Comparison of ENCODE assay signal across 8 mouse cellular contexts in the genomic region with DNA sequence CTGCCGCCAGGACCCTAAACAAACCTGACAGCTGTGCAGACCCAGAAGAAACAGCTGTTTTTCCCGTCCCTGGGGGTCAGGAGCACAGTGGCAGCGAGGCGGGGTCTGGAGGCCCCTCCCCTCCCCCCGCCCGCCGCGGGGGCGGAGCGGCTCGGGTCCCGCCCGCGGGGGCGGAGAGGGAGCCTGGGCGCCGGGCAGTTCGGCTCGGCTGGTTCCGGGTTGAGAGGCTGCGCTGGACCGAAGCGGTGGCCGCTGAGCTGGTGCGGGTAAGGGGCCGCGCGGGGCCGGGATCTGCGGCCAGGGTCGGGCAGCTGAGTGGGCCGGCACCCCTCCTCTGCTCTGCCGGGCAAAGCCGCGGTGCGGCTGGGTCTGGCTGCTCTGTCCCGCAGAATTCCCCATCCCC. TPM values are rescaled to one million over a fixed set of nuclear protein-coding genes. Genes with fewer than 3 reads are reported as not detected.
DNase-seq lines count a peak whose midpoint lies in the region; ATAC-seq and TF ChIP-seq lines count a peak whose summit lies in the region.

A gene (plus strand): TSS at position 202 of the 403 bp plus-strand sequence.

- peak; percentile 79 for TF ChIP-seq POLR2A in brain, embryonic 14.5 days (IDR thresholded peaks at IDR 0.05; ENCODE audit: borderline replicate concordance, extremely low read depth, insufficient read depth, insufficient read length, poor library complexity, severe bottlenecking)

- peak within 1 kb of the TSS; percentile 98 for H3K4me2 ChIP-seq in forebrain, embryonic 12.5 days
- peak within 1 kb of the TSS; percentile 89 for H3K4me2 ChIP-seq in heart, embryonic 16.5 days (ENCODE audit: low read depth, low read length)
- peak within 1 kb of the TSS; percentile 83 for H3K4me2 ChIP-seq in neural tube, embryonic 14.5 days (ENCODE audit: low read depth, low read length)

- WGBS in forebrain, embryonic 12.5 days = 0% methylated on average over 34 of the region's 37 CpGs
- under 1% methylated on average over 37 of the region's 37 CpGs for WGBS in heart, embryonic 16.5 days
- under 1% methylated on average over 32 of the region's 37 CpGs for WGBS in neural tube, embryonic 14.5 days

- DNase-seq in brain, embryonic 14.5 days (ENCODE audit: low read depth) = peak; percentile 77
- peak; percentile 84 to 92 for DNase-seq in kidney, postnatal 25 days
- peak; percentile 78 to 84 for DNase-seq in lung, adult 18-20 months
- DNase-seq in testis, postnatal 14 days (ENCODE audit: low spot score) = peak; percentile 69

- peaks cover 5% of the 10 kb centered on the region; the same call in 1 of the 2 replicates for H3K9me3 ChIP-seq in forebrain, embryonic 12.5 days
- H3K9me3 ChIP-seq in heart, embryonic 16.5 days (replicated peaks; ENCODE audit: control insufficient read depth, low read length) = 0 out of 2 replicates have a peak, but pooled peaks cover 7% of the 10 kb centered on the region
- no peaks in the 10 kb centered on the region for H3K9me3 ChIP-seq in neural tube, embryonic 14.5 days (ENCODE audit: control insufficient read depth, low read length)

- no peak for TF ChIP-seq CTCF in brain, embryonic 14.5 days (IDR thresholded peaks at IDR 0.05; ENCODE audit: borderline replicate concordance, extremely low read depth, insufficient read depth, insufficient read length)

- peak within 1 kb of the TSS; percentile 57 for H3K27ac ChIP-seq in forebrain, embryonic 12.5 days
- H3K27ac ChIP-seq in heart, embryonic 16.5 days (ENCODE audit: low read length) = no peak within 1 kb of the TSS
- peak within 1 kb of the TSS; percentile 82 for H3K27ac ChIP-seq in neural tube, embryonic 14.5 days (ENCODE audit: low read depth, low read length)

- peaks cover 19% of the 10 kb centered on the region for H3K27me3 ChIP-seq in forebrain, embryonic 12.5 days
- peaks cover 15% of the 10 kb centered on the region for H3K27me3 ChIP-seq in heart, embryonic 16.5 days (ENCODE audit: control insufficient read depth, insufficient read depth, low read length)
- no peaks in the 10 kb centered on the region for H3K27me3 ChIP-seq in neural tube, embryonic 14.5 days (ENCODE audit: control insufficient read depth, insufficient read depth, low read length)

- H3K4me1 ChIP-seq in forebrain, embryonic 12.5 days = peaks cover 50% of the 10 kb centered on the region
- H3K4me1 ChIP-seq in heart, embryonic 16.5 days (ENCODE audit: control insufficient read depth, insufficient read depth, low read length) = peaks cover 6% of the 10 kb centered on the region; the same call in 1 of the 2 replicates
- peaks cover 35% of the 10 kb centered on the region for H3K4me1 ChIP-seq in neural tube, embryonic 14.5 days (ENCODE audit: control insufficient read depth, insufficient read depth, low read length)

- peak; percentile 68 for ATAC-seq in CD4-positive, CD25-positive, alpha-beta regulatory T cell, adult 4 months
- peak; percentile 78 for ATAC-seq in forebrain, embryonic 12.5 days (ENCODE audit: low FRiP score)
- peak; percentile 83 for ATAC-seq in heart, embryonic 16.5 days (replicated peaks; ENCODE audit: extremely low read depth, insufficient read depth, low FRiP score)
- peak; percentile 68 for ATAC-seq in neural tube, embryonic 14.5 days (ENCODE audit: low read depth)

- peak within 1 kb of the TSS; percentile 74 for H3K9ac ChIP-seq in forebrain, embryonic 12.5 days
- peak within 1 kb of the TSS; percentile 70 for H3K9ac ChIP-seq in heart, embryonic 16.5 days (ENCODE audit: low read length)
- peak within 1 kb of the TSS; percentile 83 for H3K9ac ChIP-seq in neural tube, embryonic 14.5 days (replicated peaks; ENCODE audit: low read depth, low read length)

- H3K36me3 ChIP-seq in forebrain, embryonic 12.5 days (replicated peaks) = no peaks in the 10 kb centered on the region
- no peaks in the 10 kb centered on the region for H3K36me3 ChIP-seq in heart, embryonic 16.5 days (ENCODE audit: control insufficient read depth, insufficient read depth)
- no peaks in the 10 kb centered on the region for H3K36me3 ChIP-seq in neural tube, embryonic 14.5 days (ENCODE audit: control insufficient read depth, insufficient read depth, low read length)

- peak within 1 kb of the TSS; percentile 73 for H3K4me3 ChIP-seq in forebrain, embryonic 12.5 days (replicated peaks)
- peak within 1 kb of the TSS; percentile 62 for H3K4me3 ChIP-seq in heart, embryonic 16.5 days (ENCODE audit: low read length)
- H3K4me3 ChIP-seq in neural tube, embryonic 14.5 days (ENCODE audit: low read depth, low read length) = peak within 1 kb of the TSS; percentile 83

RNA-seq across cellular contexts. Expression of the gene that starts here (rescaled TPM):
- polyA plus RNA-seq in CD4-positive, CD25-positive, alpha-beta regulatory T cell, adult 4 months (2017; shearing (Covaris generic)) = 1 to 10 TPM; 1.3 to 1.6 TPM
- 15.4 and 33.5 TPM in 2 replicates for polyA plus RNA-seq in brain, embryonic 14.5 days (2012; rRNA removed)
- polyA plus RNA-seq in forebrain, embryonic 12.5 days (2016; fragmentation: Nextera tagmentation; extraction: Ambion mirVana) = 12.5 and 12.6 TPM in 2 replicates
- 1.6 and 2.3 TPM in 2 replicates for polyA plus RNA-seq in heart, embryonic 16.5 days (2015; fragmentation: Nextera tagmentation; extraction: Ambion mirVana)
- polyA plus RNA-seq in neural tube, embryonic 14.5 days (2014; fragmentation: Nextera tagmentation; extraction: Ambion mirVana) = 28.8 and 31.1 TPM in 2 replicates
